Mouse (Mus musculus): Measurements from ENCODE around the gene Nudt14.

DNA sequence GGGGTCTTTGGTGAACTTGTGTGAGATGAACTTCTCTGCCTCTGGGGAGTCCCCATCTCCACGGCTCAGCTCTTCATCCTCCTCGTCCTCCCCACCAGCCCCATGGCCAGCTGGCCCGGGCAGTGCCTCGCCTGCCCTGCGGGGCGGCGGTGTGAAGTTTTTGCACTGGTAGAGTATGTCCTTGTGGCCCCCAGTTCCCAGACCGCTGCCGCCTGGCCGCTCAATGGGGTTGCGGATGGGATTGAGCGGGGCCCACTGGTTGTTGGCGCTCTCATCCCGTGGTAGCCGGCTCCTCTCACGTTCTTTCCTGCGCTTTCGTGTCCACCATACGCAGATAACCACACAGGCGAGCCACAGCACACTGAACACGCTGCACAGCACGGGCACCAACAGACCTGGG lies 32.9 kb downstream of the Nudt14 start:
- TF ChIP-seq ZC3H11A (IDR thresholded peaks at IDR 0.05; ENCODE audit: borderline replicate concordance, low read depth, low read length) = no peak
- TF ChIP-seq CHD2 (IDR thresholded peaks at IDR 0.05; ENCODE audit: low read depth, low read length) = no peak
- TF ChIP-seq ZNF384 (IDR thresholded peaks at IDR 0.05; ENCODE audit: low read depth, low read length) = no peak

Data from ES-E14 (cell line).